Mouse (Mus musculus): Measurements from ENCODE around the gene Cxcl9.

- TF ChIP-seq MXI1 (IDR thresholded peaks at IDR 0.05; ENCODE audit: low read depth, low read length) (no peak), TAL1 (IDR thresholded peaks at IDR 0.05; ENCODE audit: low read length) (no peak), POLR2A (IDR thresholded peaks at IDR 0.05; ENCODE audit: control insufficient read depth in 1 of 2, insufficient read depth in 1 of 2, low read depth in 1 of 2, low read length in 2 of 2, poor library complexity in 1 of 2) (no peak), ETS1 (IDR thresholded peaks at IDR 0.05; ENCODE audit: low read depth, low read length) (no peak), CTCF (IDR thresholded peaks at IDR 0.05 in 2 of 3, conservative IDR thresholded peaks at IDR 0.05 in 1 of 3; ENCODE audit: control insufficient read depth in 1 of 3, insufficient read depth in 1 of 3, low read depth in 2 of 3, low read length in 3 of 3, poor library complexity in 1 of 3, severe bottlenecking in 1 of 3) (no peak), HCFC1 (IDR thresholded peaks at IDR 0.05; ENCODE audit: low read depth, low read length) (no peak)
Measured at GRCm38 (mm10) chr5:92371361-92371976, 43.6 kb upstream of the Cxcl9 start.

All from MEL (cell line).